Mouse (Mus musculus) monocyte, adult 5-6 weeks (primary cell): Measurements from ENCODE around the gene Cfap74. TPM values are rescaled to one million over a fixed set of nuclear protein-coding genes. Genes with fewer than 3 reads are reported as not detected.

Source experiments
- ATAC-seq: fragments of 153-309, 156-312 bp; replicated peaks from 2 replicates; pipeline ENCODE4 v1.8.0; 2017; ENCODE audit warnings: mild to moderate bottlenecking; ENCODE audit not compliant: low TSS enrichment, insufficient number of reproducible peaks, severe bottlenecking, poor library complexity, low FRiP score
- total RNA-seq: library from RNA; stranded (forward); fragments of 200-1000, 200-491, 200-594 nt; gene quantifications from 3 replicates; pipeline ENCODE4 v1.2.3, GENCODE M21; 2017

The Cfap74 gene
- total RNA-seq, 1 experiment from 2014 or later, result 1.7 TPM

- peak; percentile 7; the same call in 1 of the 2 replicates for ATAC-seq
Observed at GRCm38 (mm10) chr4:155488232-155489025, 79.4 kb downstream of the Cfap74 start.

- no peak for ATAC-seq
Observed at GRCm38 (mm10) chr4:155489101-155489970, 80.3 kb downstream of the Cfap74 start.

DNA sequence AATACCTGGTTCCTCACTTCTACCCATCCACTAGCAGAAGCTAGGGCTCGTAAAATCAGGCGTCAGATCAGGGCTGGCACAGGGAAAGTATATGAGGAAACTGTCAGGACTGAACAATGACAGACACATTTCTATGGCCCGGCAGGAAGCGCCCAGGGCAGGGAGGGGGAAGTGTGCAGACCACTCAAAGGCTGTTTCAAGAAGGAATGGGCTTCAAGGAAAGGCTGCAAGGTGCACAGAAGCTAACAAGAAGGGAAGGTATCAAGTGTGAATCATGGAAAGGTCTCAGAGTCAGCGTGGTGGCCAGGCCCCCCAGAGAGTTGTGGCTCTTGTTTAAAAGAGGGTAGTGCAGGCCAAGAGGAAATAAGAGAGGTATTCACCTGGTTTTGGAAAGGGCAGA, 81.5 kb downstream of the Cfap74 start:
- no peak for ATAC-seq

DNA sequence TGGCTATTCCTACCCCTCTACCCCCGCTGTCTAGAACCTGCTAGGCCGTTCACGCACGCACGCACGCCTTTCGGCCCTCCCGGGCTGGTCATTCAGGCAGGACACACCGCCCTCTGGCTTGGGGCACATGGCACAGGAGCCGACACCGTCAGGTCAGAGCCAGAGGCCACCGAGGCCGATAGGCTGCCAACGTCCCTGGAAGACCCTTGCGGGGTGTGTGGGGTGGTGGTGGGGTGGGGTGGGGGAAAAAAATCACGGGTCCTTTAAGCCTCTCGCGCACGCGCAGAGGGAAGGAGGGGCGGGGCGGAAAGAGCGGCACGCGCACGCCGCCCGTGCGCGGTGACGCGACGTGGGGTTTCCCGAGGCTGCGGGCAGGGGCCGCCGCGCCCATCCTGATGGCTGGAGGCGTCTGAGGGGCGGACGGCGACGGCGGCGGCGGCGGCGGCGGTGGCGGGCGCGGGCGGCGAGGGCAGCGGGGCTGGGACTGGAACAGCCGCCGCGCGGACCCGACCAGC, 82.1 kb downstream of the Cfap74 start, which contains the start of gene Gnb1:
Gene Gnb1 (plus strand): TSS at position 372 of the 515 bp plus-strand sequence.
- peak; percentile 53 for ATAC-seq

DNA sequence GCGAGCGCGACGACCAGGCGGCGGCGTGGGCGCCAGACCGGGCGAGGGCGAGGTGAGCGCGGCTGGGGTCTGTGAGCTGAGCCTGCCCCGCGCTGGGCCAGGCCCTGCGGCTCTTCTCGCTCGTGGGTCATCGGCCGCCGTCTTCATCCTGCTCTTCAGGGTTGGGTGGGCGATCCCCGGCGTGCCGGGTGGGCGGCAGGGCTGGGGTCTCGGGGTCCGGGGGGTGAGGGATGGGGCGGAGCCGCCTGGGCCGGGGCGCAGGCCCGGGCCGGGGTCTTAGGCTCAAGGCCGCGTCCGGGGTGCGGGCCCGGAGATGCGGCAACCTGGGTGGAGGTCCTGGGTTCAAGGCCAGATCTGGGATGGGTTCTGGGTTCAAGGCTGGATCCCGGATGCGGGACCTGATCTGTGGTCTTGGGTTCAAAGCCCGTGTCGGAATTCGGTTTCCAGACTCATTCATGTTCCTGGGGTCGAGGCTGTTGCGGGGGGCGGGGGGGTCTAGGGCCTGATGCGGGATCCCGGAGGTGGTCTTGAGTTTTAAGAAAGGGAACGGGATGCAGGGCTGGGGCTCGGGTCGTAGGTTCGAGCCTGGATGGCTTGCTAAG, 82.6 kb downstream of the Cfap74 start:
- no peak for ATAC-seq

- ATAC-seq, result no peak; the same call in 1 of the 2 replicates
Observed at GRCm38 (mm10) chr4:155492131-155492633, 83.2 kb downstream of the Cfap74 start.

DNA sequence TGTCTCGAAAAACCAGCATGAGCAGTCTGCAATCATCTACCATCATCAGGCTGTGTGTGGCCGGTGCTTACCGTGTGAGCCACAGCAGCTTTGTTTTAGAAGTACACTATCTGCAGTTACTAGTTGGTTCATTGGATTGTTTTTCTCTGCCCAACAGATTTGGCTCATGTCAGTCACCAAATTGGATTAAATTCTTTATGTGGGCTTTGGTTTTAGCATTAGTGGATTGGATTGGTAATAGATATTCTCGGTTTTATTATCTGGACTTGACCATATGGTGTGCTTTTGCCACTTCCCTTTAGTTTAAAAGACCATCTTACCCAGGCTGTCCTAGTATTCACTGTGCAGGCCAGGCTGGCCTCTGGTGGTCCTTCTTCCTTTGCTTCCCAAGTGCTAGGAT, 85.9 kb downstream of the Cfap74 start:
- ATAC-seq, result no peak

DNA sequence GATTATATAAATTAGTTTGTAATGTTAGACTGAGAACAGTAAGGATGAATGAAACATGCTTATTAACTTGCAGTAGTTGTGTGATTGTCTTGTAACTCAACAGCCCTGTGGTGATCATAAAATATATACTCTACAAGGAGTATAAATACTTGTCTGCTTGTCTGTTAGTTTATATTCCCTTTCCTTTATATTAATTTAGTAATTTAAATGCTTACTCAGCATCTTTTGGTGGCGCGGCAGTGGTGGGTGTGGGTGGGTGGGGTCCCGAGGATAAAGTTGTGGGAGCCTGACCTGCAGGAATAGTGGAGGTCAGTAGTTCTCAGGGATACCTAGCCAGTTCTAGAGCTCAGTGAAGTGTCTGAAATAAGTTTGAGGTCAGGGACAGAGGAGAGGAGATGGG, 89.0 kb downstream of the Cfap74 start:
- ATAC-seq, result no peak

- no peak for ATAC-seq
Observed at GRCm38 (mm10) chr4:155501126-155501525, 92.1 kb downstream of the Cfap74 start.

DNA sequence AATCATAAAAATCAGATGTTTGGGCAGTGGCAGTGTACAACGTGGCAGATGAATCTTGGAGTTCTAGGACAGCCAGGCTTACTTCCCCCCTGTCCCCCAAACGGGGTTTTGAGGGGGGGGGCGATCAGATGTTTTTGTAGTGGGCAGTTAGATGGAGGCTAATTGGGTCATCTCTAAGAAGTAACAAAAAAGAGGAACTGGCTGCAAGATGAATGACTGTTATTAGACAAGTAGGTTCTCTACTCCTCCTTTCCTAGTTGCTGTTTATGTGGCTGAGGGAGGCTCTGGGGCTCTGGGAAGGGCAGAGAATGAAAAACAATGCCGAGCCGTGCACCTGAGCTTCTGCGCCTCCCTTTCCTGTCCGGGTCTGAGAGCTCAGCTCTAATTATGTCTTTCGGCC, 96.1 kb downstream of the Cfap74 start:
- peak; percentile 40; the same call in 1 of the 2 replicates for ATAC-seq

GRCm38 (mm10) chr4:155505671-155506295, 96.8 kb downstream of the Cfap74 start:
- ATAC-seq, result no peak

GRCm38 (mm10) chr4:155508614-155509013, 99.6 kb downstream of the Cfap74 start:
- ATAC-seq, result no peak

DNA sequence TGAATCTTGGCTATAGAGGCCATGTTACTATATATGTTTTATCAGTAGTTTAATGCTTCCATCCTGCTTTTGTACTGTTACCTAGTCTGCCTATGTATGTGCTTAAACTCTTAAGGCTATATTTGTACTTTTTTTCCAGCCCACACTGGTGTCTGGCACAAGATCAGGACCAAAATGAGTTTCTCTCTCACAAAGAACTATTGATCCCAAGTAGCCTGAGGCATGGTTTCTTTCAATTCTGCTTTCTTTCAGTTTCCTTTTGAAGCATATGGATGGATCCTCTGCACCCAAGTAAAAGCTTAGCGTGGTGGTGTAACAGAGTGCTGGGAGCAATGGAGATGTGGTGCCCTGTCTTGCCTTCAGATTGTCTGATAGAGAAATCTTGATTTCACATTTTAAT, 102.0 kb downstream of the Cfap74 start:
- ATAC-seq, result no peak

DNA sequence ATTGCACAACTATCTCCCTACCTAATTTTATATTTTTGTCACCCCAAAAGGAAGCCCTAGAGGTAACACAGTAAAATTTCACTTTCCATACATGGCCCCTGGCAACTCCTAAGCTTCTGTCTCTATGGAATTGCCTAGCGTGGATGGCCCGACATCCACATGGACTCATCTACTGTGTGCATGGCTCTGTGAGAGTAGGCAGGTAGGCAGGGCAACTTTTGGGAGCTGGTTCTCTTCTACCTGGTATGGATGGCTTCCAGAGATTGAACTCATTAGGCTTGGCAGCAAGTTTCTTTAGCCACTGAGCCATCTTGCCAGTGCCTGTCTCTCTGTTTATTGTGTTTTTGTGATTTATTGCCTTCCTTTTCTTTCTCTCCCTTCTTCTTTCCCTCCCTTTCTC, 105.8 kb downstream of the Cfap74 start:
- no peak for ATAC-seq

Other genes starting within 250 kb of the Cfap74 start
- 13.5 to 26.2 TPM (median 17.7 TPM) in 3 replicates for gene Ski, start 186.6 kb upstream of the Cfap74 start, total RNA-seq
- 15.4 to 17.5 TPM (median 17.0 TPM) in 3 replicates for gene Faap20, start 159.4 kb upstream of the Cfap74 start, total RNA-seq
- 0.78 to 2.3 TPM in 2 of 3 replicates, not detected in the other for gene Prkcz, start 47.8 kb upstream of the Cfap74 start, total RNA-seq
- 1.1 TPM in 1 of 3 replicates, not detected in the others for gene Gabrd, start 11.1 kb upstream of the Cfap74 start, total RNA-seq
- not detected in 3 replicates for gene Tmem52, start 59.9 kb downstream of the Cfap74 start, total RNA-seq
- gene Gnb1, start 82.2 kb downstream of the Cfap74 start, total RNA-seq, result 150 to 269 TPM (median 199 TPM) in 3 replicates
- gene Nadk, start 153.2 kb downstream of the Cfap74 start, total RNA-seq, result 392 to 513 TPM (median 506 TPM) in 3 replicates
- gene Slc35e2, start 192.2 kb downstream of the Cfap74 start, total RNA-seq, result 6.5 to 13.6 TPM (median 9.2 TPM) in 3 replicates
- gene Cdk11b, start 215.7 kb downstream of the Cfap74 start, total RNA-seq, result 145 to 205 TPM (median 169 TPM) in 3 replicates
- not detected in 3 replicates for gene Gm10563, start 236.2 kb downstream of the Cfap74 start, total RNA-seq
- not detected in 3 replicates for gene Mmp23, start 244.2 kb downstream of the Cfap74 start, total RNA-seq